Mouse (Mus musculus) lung, postnatal 0 days (tissue): ENCODE data around the gene Usp50. TPM values are rescaled to one million over a fixed set of nuclear protein-coding genes. Genes with fewer than 3 reads are reported as not detected.

Experiments
- ATAC-seq: fragments of 200-750 bp; cut with Nextera tagmentation; 2 replicates; pipeline ENCODE4 v1.8.0; 2017; ENCODE audit warnings: moderate library complexity
- DNase-seq: peaks from one replicate; pipeline ENCODE4 v3.0.0-alpha.2; 2016; ENCODE audit warnings: low spot score
- H3K27ac ChIP-seq: fragments of 300-500 bp; sonication (generic); 2 replicates; pipeline ENCODE4 v1.5.1; 2014; ENCODE audit warnings: antibody characterized with exemption, mild to moderate bottlenecking, low read length, mixed read lengths
- H3K27me3 ChIP-seq: fragments of 300-500 bp; sonication (generic); replicated peaks from 2 replicates; pipeline ENCODE4 v1.6.1; 2014; ENCODE audit warnings: low read length, mixed read lengths; ENCODE audit not compliant: insufficient read depth
- H3K36me3 ChIP-seq: fragments of 300-500 bp; sonication (generic); 2 replicates; pipeline ENCODE4 v1.6.1; 2014; ENCODE audit warnings: low read length, mixed read lengths; ENCODE audit not compliant: insufficient read depth
- H3K4me1 ChIP-seq: fragments of 300-500 bp; sonication (generic); 2 replicates; pipeline ENCODE4 v1.6.1; 2014; ENCODE audit warnings: antibody characterized with exemption, low read depth, low read length, mixed read lengths; ENCODE audit not compliant: insufficient read depth
- H3K4me2 ChIP-seq: fragments of 300-500 bp; sonication (generic); replicated peaks from 2 replicates; pipeline ENCODE4 v1.6.1; 2014; ENCODE audit warnings: low read depth, mild to moderate bottlenecking, low read length, moderate library complexity, mixed read lengths
- H3K4me3 ChIP-seq: fragments of 300-500 bp; sonication (generic); 2 replicates; pipeline ENCODE4 v1.5.1; 2014; ENCODE audit warnings: low read depth, low read length
- H3K9ac ChIP-seq: fragments of 300-500 bp; sonication (generic); replicated peaks from 2 replicates; pipeline ENCODE4 v1.6.1; 2014; ENCODE audit warnings: low read depth, mild to moderate bottlenecking
- H3K9me3 ChIP-seq: fragments of 300-500 bp; sonication (generic); 2 replicates; pipeline ENCODE4 v1.6.1; 2016; ENCODE audit warnings: low read length, mixed read lengths
- CTCF ChIP-seq: IDR thresholded peaks from 2 replicates; pipeline ENCODE4 v1.5.1; 2016; ENCODE audit warnings: antibody characterized with exemption, mild to moderate bottlenecking
- EP300 ChIP-seq: IDR thresholded peaks from 2 replicates; pipeline ENCODE4 v1.6.1; 2016; ENCODE audit warnings: antibody characterized with exemption, mild to moderate bottlenecking, control low read depth
- WGBS: fragments of 180-500 bp; shearing (Covaris S2); extraction: QIAGEN DNeasy Blood & Tissue Kit; methylation state at CpG from one replicate; pipeline ENCODE4 v1.1.7; 2014; 5-methylcytosine and 5-hydroxymethylcytosine counted together
- polyA plus RNA-seq: library from polyadenylated mRNA; unstranded; fragments of >200 nt; fragmentation: Nextera tagmentation; extraction: Ambion mirVana; gene quantifications from 2 replicates; pipeline ENCODE4 v1.2.1, GENCODE M21; 2015

Usp50 gene
- polyA plus RNA-seq, 1 experiment from 2014 or later, result 1.6 TPM

GRCm38 (mm10) chr2:126759351-126759750 lies 23.9 kb downstream of the Usp50 start:
- no peak overlapping the region for H3K9ac ChIP-seq
- no peaks in the 10 kb centered on the region for H3K27me3 ChIP-seq
- no peak overlapping the region for H3K4me2 ChIP-seq
- peaks cover 49% of the 10 kb centered on the region for H3K36me3 ChIP-seq
- TF ChIP-seq EP300, result no peak
- no peak for TF ChIP-seq CTCF
- peak; percentile 51 for DNase-seq
- no peak overlapping the region for H3K4me3 ChIP-seq
- no peaks in the 10 kb centered on the region for H3K9me3 ChIP-seq
- H3K27ac ChIP-seq, result no peak overlapping the region
- 77% methylated on average over 7 of the region's 7 CpGs for WGBS
- H3K4me1 ChIP-seq, result no peaks in the 10 kb centered on the region
- peak; percentile 29; the same call in 1 of the 2 replicates for ATAC-seq

DNA sequence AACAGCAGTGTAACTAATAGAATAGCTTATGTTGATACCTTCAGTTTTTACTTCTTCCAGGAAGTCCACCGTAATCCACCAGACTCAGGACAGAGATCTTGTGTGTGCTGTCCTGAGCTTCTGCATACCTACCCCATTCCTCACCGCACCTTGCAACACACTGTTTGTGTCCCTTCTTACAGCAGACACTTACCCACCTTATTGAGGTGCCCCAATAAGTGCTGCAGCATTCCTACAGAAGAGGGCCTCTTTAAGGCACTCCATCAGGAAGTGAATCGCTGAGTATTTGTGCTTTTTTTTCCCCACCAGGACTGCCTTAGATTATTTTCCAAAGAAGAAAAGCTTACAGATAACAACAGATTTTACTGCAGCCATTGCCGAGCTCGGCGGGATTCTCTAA lies 27.6 kb downstream of the Usp50 start:
- H3K27me3 ChIP-seq, result no peaks in the 10 kb centered on the region
- no peaks in the 10 kb centered on the region for H3K9me3 ChIP-seq
- ATAC-seq (peak; percentile 92), DNase-seq (peak; percentile 69)
- H3K9ac ChIP-seq, result no peak overlapping the region
- 69% methylated on average over 6 of the region's 6 CpGs for WGBS
- no peak overlapping the region for H3K4me3 ChIP-seq
- no peaks in the 10 kb centered on the region for H3K4me1 ChIP-seq
- peaks cover 42% of the 10 kb centered on the region for H3K36me3 ChIP-seq
- H3K27ac ChIP-seq, result no peak overlapping the region
- TF ChIP-seq EP300, result peak; percentile 81
- TF ChIP-seq CTCF, result no peak
- H3K4me2 ChIP-seq, result no peak overlapping the region

DNA sequence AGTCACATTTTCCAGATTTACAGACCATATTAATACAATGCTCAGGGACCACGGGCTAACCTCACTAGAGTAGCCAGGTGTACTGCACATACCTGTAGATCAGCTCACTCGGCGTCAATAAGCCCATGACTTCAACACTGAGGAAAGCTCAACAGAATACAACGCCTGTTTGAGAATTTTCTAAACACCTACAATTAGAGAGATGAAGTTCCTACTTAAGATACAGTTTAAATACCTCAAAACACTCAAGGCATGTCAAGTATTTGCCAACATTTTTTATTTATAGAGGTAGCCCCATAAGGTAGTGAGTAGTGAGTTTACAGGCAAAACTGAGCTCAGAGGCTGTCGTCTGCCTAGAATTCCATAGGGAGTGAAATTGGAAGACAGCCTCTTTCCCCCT lies 39.9 kb downstream of the Usp50 start:
- ATAC-seq (peak; percentile 82), DNase-seq (peak; percentile 77)
- TF ChIP-seq CTCF, result no peak
- TF ChIP-seq EP300, result peak; percentile 85
- H3K36me3 ChIP-seq, result peaks cover 29% of the 10 kb centered on the region
- no peak overlapping the region for H3K9ac ChIP-seq
- H3K4me3 ChIP-seq, result no peak overlapping the region
- no peaks in the 10 kb centered on the region for H3K9me3 ChIP-seq
- H3K4me1 ChIP-seq, result no peaks in the 10 kb centered on the region
- no peaks in the 10 kb centered on the region for H3K27me3 ChIP-seq
- 49% methylated on average over 5 of the region's 5 CpGs for WGBS
- no peak overlapping the region for H3K4me2 ChIP-seq
- no peak overlapping the region for H3K27ac ChIP-seq

DNA sequence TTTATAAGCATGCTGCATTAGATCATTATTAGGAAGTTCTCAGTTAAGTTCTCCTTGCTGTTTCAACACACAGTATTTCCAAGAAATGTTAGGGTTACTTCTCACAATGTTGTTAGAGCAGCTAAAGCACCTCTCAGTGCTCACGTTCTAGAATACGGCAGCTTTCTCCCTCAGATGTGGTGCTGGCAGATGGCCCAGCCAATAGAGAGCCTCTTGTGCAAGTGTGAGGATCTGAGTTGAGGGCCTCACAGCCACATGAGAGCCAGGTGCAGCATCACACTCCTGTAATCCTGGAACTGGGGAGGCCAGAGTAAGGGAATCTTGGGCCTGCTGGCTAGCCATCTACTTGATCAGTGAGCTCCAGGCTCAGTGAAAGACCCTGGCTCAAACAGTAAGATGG lies 43.0 kb downstream of the Usp50 start:
- no peak for TF ChIP-seq CTCF
- 0 out of 2 replicates have a peak, but pooled peaks have one; percentile 17 for TF ChIP-seq EP300
- Histone ChIP-seq H3K4me1 (no peaks in the 10 kb centered on the region), H3K4me2 (no peak overlapping the region), H3K27me3 (no peaks in the 10 kb centered on the region), H3K9ac (no peak overlapping the region), H3K9me3 (no peaks in the 10 kb centered on the region), H3K4me3 (no peak overlapping the region), H3K36me3 (peaks cover 22% of the 10 kb centered on the region), H3K27ac (no peak overlapping the region; the same call in 1 of the 2 replicates)
- 59% methylated on average over 2 of the region's 2 CpGs for WGBS
- DNase-seq (peak; percentile 80), ATAC-seq (peak; percentile 88)

GRCm38 (mm10) chr2:126735339-126736073 lies 47.8 kb downstream of the Usp50 start:
- peaks cover 29% of the 10 kb centered on the region; the same call in 1 of the 2 replicates for H3K36me3 ChIP-seq
- H3K9ac ChIP-seq, result no peak overlapping the region
- H3K9me3 ChIP-seq, result no peaks in the 10 kb centered on the region
- H3K4me3 ChIP-seq, result no peak overlapping the region
- DNase-seq (no peak), ATAC-seq (no peak)
- 82% methylated on average over 6 of the region's 6 CpGs for WGBS
- no peak overlapping the region for H3K4me2 ChIP-seq
- TF ChIP-seq EP300 (no peak), CTCF (peak; percentile 13; the same call in 1 of the 2 replicates)
- H3K27me3 ChIP-seq, result no peaks in the 10 kb centered on the region
- no peaks in the 10 kb centered on the region for H3K4me1 ChIP-seq
- H3K27ac ChIP-seq, result no peak overlapping the region

GRCm38 (mm10) chr2:126730502-126730901 lies 52.8 kb downstream of the Usp50 start:
- no peak for TF ChIP-seq EP300
- no peak for TF ChIP-seq CTCF
- no peak overlapping the region for H3K4me3 ChIP-seq
- no peaks in the 10 kb centered on the region for H3K4me1 ChIP-seq
- H3K27ac ChIP-seq, result no peak overlapping the region
- H3K9me3 ChIP-seq, result no peaks in the 10 kb centered on the region
- no peak overlapping the region for H3K4me2 ChIP-seq
- H3K27me3 ChIP-seq, result no peaks in the 10 kb centered on the region
- 78% methylated on average over 2 of the region's 2 CpGs for WGBS
- H3K9ac ChIP-seq, result no peak overlapping the region
- no peak for ATAC-seq
- H3K36me3 ChIP-seq, result peaks cover 33% of the 10 kb centered on the region; the same call in 1 of the 2 replicates
- DNase-seq, result no peak
